Mouse (Mus musculus) R1 (cell line): Measurements from ENCODE around the gene Enpp7.

Experiments
- DNase-seq: peaks from one replicate; pipeline ENCODE4 v3.0.0-alpha.2; 2018; ENCODE audit warnings: low read depth, low spot score

Gene Enpp7

DNA sequence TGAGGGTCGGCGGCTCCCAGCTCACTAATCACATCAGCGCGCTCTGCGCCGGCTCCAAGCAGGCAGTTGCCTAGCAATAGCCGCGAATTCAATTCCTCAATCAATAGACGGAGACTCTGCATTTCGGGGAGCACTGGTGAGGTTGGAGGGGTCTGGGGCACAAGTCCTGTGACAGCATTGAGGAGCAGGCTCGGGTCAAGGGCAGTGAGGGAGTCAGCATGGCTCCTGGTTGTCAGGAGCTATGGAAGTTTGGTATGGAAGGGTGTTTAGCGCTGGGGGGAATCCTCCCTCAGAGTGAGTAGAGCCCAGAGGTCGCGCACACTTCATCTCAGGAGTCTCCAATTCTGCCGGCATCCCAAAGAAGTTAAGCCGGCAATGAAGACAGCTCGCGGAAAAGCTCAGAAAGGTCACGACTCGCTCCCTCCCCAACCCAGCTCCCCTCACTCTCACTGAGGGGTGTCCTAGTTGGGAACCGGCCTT is 47.7 kb downstream of the Enpp7 start:
- DNase-seq = peak; percentile 61

DNA sequence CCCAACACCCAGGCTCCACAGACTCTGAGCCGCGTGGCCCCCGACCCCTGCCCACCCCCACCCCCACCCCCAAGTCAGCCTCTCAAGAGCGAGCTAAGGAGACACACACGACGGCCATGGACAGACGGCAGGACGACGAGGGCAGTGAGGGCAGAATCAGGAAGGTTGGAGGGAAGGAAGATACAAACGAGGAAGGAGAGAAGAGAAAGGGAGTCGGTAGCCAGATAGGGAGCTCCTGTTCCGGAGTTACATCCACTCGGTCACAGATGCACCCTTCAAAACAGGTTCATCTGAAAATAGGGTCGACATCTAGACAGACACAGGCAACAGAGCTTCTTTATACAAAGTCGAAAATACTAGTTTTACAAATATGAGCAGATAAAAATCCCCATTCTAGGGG is 48.5 kb downstream of the Enpp7 start:
- DNase-seq = peak; percentile 10

DNA sequence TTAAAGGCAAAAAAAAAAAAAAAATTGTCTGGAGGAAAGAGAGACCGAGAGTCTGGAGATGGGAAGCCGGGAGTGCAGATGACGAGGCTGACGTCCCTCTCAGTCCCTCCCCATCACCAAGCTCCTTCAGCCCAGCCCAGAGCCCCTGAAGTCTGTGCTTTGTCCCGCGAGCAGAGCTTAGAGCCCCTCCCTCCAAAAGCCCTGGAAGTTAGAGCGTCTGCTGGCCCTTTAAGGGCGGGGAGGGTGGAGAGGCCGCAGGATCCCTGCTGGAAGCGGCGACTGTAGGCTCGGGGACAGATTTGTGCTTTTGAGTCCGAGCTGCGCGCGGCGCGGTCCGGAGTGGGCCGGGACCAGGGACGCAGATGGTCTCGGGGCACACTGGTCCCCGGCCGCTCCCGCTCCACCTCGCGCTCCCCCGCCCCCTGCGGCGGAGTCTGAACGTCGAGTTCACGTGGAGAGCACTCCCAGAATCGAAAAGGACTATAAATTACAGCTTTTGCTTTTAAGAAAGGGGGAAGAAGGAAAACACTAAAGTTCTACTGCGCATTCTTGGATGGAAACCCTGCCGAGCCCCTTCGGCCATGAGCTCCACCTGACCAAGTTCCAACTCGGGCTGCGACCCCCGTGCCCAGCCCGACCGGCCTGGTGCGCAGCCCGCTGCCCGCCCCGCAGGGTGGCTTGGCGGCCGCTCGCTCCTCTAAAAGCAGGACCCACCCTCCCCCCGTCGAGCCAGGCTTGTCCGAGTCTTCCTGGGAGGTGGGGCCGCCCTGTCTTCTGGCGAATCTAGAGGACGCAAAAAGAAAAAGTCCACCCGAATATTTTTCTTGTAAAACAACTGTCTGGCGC is 49.2 kb downstream of the Enpp7 start:
- DNase-seq = peak; percentile 81

DNA sequence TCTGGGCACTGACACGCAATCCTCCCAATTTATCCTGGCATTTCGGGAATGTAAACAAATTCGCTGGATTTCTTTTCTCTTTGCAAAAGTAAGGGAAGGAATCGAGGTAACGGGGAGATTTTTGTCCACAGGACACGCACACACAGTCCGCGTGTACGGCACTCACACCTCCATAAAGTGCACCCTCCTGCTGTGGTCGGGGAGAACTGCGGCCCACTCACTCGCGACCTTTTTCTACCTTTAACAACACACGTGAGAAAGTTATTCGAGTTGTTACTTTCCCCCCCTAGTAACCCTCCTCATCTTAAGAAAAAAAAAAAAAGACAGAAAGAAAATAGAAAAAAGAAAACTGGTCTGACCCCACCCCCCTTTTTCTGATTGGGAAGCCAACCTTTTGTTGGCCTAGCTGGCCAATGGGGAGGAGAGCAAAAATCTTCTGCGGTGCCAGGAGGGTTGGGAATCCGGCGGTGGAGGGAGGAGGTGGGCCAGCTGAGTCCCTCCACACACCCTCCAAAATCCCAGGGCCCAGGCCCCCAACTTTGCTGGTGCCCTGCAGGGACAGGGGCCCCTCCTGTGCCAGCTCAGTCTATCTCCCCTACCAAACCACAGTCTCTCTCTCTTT is 49.9 kb downstream of the Enpp7 start:
- DNase-seq = peak; percentile 34

DNA sequence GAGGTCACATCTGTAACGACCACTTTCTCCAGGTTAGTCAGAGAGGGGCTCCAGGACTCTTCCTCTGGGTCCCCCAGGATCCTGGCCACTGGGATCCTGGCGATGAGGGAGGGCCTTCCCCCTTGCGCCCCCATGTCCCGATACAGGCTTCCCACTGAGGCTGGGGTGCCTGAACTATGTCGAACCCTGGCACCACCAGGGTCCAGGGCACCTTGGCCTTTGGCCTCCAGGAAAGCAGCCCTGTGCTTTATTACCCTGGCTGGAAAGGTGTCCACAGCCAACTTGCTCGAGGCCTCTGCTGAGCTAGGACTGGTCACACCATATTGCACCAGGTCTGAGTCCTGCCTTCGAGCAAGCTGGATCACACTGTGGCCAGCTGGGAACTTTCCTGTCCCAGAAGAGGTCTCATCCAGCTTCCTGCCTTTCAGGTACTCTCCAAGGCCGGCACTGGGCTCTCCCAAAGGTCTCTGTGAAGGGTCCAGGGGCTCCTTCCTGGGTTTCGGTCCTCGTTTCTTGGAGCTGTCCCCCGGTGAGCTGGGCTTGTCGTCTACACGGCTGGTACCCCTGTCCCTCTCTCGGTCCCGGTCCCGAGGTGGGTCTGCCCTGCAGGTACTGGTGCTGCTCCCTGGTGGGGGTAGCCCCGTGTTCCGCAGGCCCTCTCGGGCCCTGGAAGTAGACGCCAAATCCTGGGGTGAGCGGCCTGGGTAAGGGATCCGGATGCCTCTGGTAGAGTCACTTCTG is 50.9 kb downstream of the Enpp7 start:
- DNase-seq = no peak

DNA sequence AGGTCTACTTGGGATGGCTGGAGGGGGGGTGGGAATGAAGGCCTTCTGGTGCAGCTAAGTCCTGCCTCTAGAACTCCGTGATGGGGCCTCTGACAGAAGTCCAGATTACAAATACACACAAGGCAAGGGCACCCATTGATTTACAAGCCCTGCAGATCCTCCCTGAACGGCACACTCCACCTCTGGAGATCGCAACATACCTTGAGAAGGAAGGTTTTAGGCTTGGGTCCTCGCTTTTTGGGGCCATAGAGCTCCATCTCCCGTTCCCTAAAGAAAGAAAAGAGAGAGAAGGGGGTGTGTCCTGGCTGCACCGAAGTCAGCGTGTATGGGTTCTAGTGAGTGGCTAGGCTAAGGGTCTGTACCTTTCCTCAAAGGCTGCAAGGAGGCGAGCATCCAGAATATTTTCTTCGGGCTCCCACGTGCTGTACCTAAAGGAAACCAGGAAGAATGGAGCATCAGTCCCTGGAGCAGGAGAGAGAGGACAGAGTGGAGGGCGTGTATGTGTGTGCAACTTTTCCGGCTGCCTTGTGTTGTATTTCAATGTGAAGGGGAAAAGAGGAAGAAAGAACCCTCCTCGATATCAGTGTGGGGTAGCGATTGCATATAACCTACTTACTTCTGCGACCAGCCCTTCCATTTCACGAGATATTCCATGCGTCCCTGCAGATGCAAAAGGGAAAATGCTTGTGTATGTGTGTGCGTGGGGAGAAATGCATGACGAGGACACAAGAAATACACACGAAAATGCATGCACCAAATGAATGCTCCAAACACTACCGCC is 51.9 kb downstream of the Enpp7 start:
- DNase-seq = peak; percentile 6

DNA sequence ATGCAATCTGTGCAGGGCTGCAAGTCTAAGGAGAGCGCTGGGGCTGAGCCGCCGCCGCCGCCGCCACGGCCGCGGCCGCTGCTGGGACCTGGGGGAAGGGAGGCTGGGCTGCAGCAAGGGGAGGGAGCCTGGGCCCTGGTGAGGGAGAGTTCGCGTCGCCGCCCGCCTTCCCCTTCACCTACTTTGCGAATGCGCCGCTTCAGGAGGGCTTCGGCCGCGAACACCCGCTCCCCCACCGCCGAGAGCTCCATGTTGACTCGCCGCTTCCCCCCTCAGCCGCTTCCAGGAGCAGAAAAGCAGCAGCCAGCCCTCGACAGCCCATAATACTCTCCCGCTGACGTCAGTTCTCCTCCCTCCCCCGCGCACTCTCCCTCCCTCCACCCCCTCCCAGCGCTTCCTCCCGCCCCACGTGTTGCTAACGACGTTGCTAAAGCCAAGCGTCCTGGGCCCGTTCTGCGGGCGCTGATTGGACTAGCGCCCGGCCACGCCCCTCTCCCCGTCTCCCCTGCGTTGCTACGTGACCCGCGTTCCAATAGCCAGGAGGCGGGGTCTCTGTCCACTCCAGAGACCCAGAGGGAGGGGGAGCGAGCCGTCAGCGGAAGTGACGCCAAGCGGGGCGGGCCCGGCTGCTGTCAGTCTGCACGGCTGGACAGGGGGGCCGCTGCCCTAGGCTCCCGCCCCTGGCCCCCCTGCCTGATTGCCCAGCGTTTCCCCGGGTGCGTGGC is 52.8 kb downstream of the Enpp7 start, which contains the start of gene Cbx8:
Gene Cbx8 (minus strand): TSS at position 370 of the 725 bp plus-strand sequence.
- DNase-seq = peak; percentile 99

DNA sequence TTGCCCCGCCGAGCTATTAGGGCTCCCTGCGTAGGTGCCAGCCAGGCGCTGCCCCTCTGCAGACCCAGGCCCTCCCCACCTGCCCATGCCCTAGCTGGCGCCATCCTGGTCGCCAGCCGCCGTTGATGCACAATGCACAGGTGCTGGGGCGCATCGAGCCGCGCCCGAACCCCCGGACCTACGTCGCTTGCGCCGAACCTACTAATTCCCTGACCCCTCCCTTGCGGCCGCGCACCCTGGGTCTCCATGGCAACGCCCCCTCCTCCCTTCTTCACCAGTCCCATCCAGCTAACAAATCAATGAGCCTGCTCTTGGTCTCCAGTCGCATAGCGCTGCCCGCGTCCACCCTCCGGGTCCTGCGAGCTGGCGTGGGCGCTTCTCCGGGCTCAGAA is 53.3 kb downstream of the Enpp7 start:
- DNase-seq = peak; percentile 85

DNA sequence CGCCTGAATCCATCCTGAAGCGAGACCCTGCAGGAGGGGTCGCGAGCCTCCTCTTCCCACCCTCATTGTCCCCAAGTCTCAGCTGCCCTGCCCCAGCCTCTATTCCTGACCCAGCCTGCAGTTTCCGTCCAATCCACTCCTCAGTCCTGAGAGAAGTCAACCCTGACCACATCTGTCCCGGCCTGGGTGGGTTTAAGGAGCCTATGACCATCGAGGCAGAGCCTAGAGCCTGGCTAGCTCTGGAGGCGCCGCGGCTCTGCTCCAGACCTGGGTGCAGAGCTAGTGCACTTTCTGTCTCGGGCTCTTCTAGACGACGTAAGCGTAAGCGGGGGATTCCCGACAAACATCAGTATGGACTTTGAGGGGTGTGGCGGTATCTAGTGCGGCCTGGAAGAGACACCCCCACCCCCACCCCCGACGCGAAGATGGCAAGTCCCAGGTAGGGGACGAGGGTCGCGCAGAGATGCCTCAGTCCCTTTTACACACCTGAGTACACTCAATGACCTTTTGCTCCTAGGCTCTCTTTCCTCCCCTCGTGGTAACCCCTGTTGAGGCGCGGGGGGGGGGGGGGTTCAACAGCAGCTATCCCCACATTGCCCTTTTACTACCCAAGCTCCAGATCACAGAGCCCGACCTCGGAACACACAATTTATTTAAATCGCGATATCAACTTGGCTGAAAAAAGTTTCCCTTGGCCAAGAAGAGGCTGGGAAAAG is 53.9 kb downstream of the Enpp7 start:
- peak; percentile 54 for DNase-seq
